Mouse (Mus musculus): ENCODE results near the gene Bcl2l2. TPM values are rescaled to one million over a fixed set of nuclear protein-coding genes. Genes with fewer than 3 reads are reported as not detected.

Bcl2l2 gene
- polyA plus RNA-seq, 1 experiment from 2014 or later: 4.6 TPM

DNA sequence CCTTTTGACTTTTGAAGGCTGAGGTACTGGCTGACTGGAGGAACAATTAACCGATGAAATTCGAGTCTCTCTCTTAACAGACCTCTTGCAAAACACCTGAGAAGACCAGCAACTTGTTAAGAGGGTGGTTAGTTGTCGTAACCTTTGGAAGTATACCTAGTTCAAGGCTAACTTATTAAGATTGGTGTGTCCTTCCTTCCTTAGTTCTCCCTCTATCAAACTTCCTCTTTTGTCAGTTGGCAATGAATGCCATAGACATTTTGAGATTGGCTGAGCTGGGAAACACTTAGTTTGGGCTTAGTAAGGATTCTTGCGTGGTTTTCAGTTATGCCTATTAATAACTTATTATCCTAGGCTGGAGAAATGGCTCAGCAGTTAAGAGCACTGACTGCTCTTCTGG, 15.2 kb upstream of the Bcl2l2 start:
- Histone ChIP-seq H3K36me3 (no peaks in the 10 kb centered on the region), H3K27ac (no peak overlapping the region), H3K9me3 (no peaks in the 10 kb centered on the region), H3K4me1 (0 out of 2 replicates have a peak, but pooled peaks cover 2% of the 10 kb centered on the region), H3K27me3 (no peaks in the 10 kb centered on the region), H3K9ac (no peak overlapping the region), H3K4me3 (no peak overlapping the region), H3K4me2 (no peak overlapping the region)
- 82% methylated on average over 4 of the region's 4 CpGs for WGBS
- ATAC-seq (ENCODE audit: insufficient number of reproducible peaks, insufficient read depth, low FRiP score, low TSS enrichment, low read depth): no peak

GRCm38 (mm10) chr14:54870861-54871260, 12.3 kb upstream of the Bcl2l2 start, which contains the start of gene Homez:
Gene Homez, minus strand, starts transcription at chr14:54870961.
- peaks cover 4% of the 10 kb centered on the region for H3K4me1 ChIP-seq
- H3K9ac ChIP-seq: no peak within 1 kb of the TSS
- H3K9me3 ChIP-seq: no peaks in the 10 kb centered on the region
- no peak within 1 kb of the TSS for H3K27ac ChIP-seq
- no peak within 1 kb of the TSS for H3K4me2 ChIP-seq
- peaks cover 14% of the 10 kb centered on the region for H3K27me3 ChIP-seq
- WGBS: 83% methylated on average over 5 of the region's 5 CpGs
- H3K4me3 ChIP-seq: no peak within 1 kb of the TSS
- H3K36me3 ChIP-seq: no peaks in the 10 kb centered on the region
- no peak for ATAC-seq (ENCODE audit: insufficient number of reproducible peaks, insufficient read depth, low FRiP score, low TSS enrichment, low read depth)

- no peaks in the 10 kb centered on the region for H3K36me3 ChIP-seq
- WGBS: 85% methylated on average over 3 of the region's 3 CpGs
- H3K4me1 ChIP-seq: peaks cover 12% of the 10 kb centered on the region
- H3K27ac ChIP-seq: no peak overlapping the region
- no peak for ATAC-seq (ENCODE audit: insufficient number of reproducible peaks, insufficient read depth, low FRiP score, low TSS enrichment, low read depth)
- H3K27me3 ChIP-seq: peaks cover 44% of the 10 kb centered on the region
- no peaks in the 10 kb centered on the region for H3K9me3 ChIP-seq
- no peak overlapping the region for H3K9ac ChIP-seq
- H3K4me2 ChIP-seq: no peak overlapping the region
- H3K4me3 ChIP-seq: no peak overlapping the region
Measured at GRCm38 (mm10) chr14:54874165-54874564, 9.0 kb upstream of the Bcl2l2 start.

DNA sequence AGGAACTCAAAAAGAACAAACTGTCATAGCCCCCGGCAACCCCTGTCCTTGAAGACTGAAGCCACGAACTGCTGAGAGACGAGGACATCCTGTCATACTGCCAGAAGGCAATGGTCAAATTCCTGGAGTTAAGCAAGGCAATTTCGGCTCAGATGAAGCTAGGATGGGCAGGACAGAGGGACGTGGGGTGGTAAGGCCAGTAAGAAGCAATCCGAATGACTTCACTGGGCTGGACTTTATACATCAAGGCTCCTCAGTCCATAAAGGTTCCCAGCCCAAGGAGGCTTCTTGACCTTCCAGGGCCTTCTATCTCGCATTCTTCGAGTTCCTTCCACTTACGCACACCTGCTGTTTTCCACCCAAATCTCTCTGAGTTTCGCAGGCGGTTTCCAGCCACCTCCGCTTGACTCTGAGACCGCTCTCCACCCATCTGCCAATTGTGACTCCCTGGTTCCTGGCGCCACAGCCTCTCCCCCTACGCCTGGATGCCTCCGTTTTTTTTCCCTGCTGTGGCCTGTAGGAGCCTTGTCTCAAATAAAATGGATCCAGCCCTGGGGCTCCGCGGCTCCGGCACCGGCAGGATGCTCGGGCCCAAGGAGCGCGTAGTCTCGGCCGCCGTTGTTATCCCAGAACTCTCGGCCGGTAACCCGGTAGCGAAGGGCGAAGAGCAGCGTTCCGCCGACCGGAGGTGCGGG, 7.2 kb upstream of the Bcl2l2 start:
- Histone ChIP-seq H3K36me3 (no peaks in the 10 kb centered on the region), H3K9ac (peak overlapping the region; percentile 83), H3K27ac (peak overlapping the region; percentile 51; the same call in 1 of the 2 replicates), H3K27me3 (peaks cover 44% of the 10 kb centered on the region), H3K4me3 (peak overlapping the region; percentile 74), H3K9me3 (no peaks in the 10 kb centered on the region), H3K4me1 (peaks cover 12% of the 10 kb centered on the region), H3K4me2 (peak overlapping the region; percentile 98)
- ATAC-seq (ENCODE audit: insufficient number of reproducible peaks, insufficient read depth, low FRiP score, low TSS enrichment, low read depth): no peak
- 2% methylated on average over 36 of the region's 36 CpGs for WGBS

DNA sequence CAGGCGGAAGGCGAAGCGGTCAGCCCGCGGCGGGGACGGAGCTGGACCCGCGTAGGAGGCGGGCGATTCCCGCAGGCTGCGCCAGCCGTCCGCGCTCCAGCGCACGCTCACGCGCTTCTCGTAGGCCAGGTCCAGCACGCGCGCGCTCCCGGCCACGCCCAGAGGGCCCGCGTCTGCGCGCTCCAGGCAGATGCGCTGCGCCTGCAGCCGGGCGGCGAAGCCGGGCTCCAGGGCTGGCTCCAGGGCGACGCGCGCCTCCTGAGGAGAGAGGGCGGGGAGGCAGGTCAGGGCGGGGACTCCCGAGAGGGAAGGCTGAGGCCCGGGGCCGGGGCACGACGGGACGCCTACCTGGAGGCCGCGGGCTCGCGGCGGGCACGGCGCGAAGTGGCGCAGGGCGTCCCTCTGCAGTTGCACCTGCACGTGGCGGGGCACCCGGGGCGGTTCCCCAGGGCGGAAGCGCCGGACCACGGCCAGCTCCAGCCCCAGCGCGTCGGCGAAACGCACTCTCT, 6.6 kb upstream of the Bcl2l2 start:
- H3K4me2 ChIP-seq: peak overlapping the region; percentile 98
- H3K4me3 ChIP-seq: peak overlapping the region; percentile 74
- under 1% methylated on average over 66 of the region's 72 CpGs for WGBS
- ATAC-seq (ENCODE audit: insufficient number of reproducible peaks, insufficient read depth, low FRiP score, low TSS enrichment, low read depth): peak; percentile 82
- H3K27me3 ChIP-seq: peaks cover 44% of the 10 kb centered on the region
- H3K4me1 ChIP-seq: peaks cover 12% of the 10 kb centered on the region
- H3K27ac ChIP-seq: peak overlapping the region; percentile 51; the same call in 1 of the 2 replicates
- H3K9ac ChIP-seq: peak overlapping the region; percentile 83
- no peaks in the 10 kb centered on the region for H3K36me3 ChIP-seq
- no peaks in the 10 kb centered on the region for H3K9me3 ChIP-seq

GRCm38 (mm10) chr14:54877048-54877715, 6.0 kb upstream of the Bcl2l2 start, which contains the start of gene Ppp1r3e:
Gene Ppp1r3e, minus strand, starts transcription at chr14:54877550.
- Histone ChIP-seq H3K4me3 (peak within 1 kb of the TSS; percentile 74), H3K4me2 (peak within 1 kb of the TSS; percentile 98), H3K27me3 (peaks cover 44% of the 10 kb centered on the region), H3K4me1 (peaks cover 12% of the 10 kb centered on the region), H3K9ac (peak within 1 kb of the TSS; percentile 83), H3K27ac (peak within 1 kb of the TSS; percentile 51; the same call in 1 of the 2 replicates), H3K9me3 (no peaks in the 10 kb centered on the region), H3K36me3 (no peaks in the 10 kb centered on the region)
- ATAC-seq (ENCODE audit: insufficient number of reproducible peaks, insufficient read depth, low FRiP score, low TSS enrichment, low read depth): peak; percentile 66
- under 1% methylated on average over 61 of the region's 61 CpGs for WGBS

GRCm38 (mm10) chr14:54884022-54884712, 990 bp downstream of the Bcl2l2 start:
- 27% methylated on average over 21 of the region's 21 CpGs for WGBS
- Histone ChIP-seq H3K27ac (peak overlapping the region; percentile 93), H3K27me3 (no peaks in the 10 kb centered on the region), H3K4me3 (peak overlapping the region; percentile 73), H3K9me3 (no peaks in the 10 kb centered on the region), H3K4me2 (peak overlapping the region; percentile 80), H3K9ac (peak overlapping the region; percentile 86), H3K4me1 (peaks cover 18% of the 10 kb centered on the region), H3K36me3 (peaks cover 11% of the 10 kb centered on the region)
- no peak for ATAC-seq (ENCODE audit: insufficient number of reproducible peaks, insufficient read depth, low FRiP score, low TSS enrichment, low read depth)

GRCm38 (mm10) chr14:54885309-54885708, 2.1 kb downstream of the Bcl2l2 start:
- ATAC-seq (ENCODE audit: insufficient number of reproducible peaks, insufficient read depth, low FRiP score, low TSS enrichment, low read depth): no peak
- Histone ChIP-seq H3K4me1 (peaks cover 18% of the 10 kb centered on the region), H3K36me3 (peaks cover 11% of the 10 kb centered on the region), H3K9ac (peak overlapping the region; percentile 54; the same call in 1 of the 2 replicates), H3K9me3 (no peaks in the 10 kb centered on the region), H3K4me2 (peak overlapping the region; percentile 80), H3K27ac (no peak overlapping the region), H3K4me3 (no peak overlapping the region), H3K27me3 (no peaks in the 10 kb centered on the region)
- 92% methylated on average over 11 of the region's 11 CpGs for WGBS

DNA sequence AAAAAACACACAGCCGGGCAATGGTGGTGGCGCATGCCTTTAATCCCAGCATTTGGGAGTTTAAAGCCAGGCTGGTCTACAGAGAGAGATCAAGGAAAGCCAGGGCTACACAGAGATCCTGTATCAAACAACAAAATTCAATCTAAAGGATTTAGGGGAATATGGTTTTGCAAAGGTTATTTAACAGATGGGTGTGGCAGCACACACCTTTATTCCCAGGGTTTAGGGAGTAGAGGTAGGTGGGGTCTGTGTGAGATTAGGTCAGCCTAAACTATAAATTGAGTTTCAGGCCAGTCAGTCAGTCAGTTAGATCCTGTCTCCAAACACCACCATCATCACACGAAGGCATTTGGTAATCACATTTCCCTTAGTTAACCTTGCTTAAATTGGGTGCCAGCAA, 9.0 kb downstream of the Bcl2l2 start, which contains the start of gene Pabpn1:
Pabpn1 (plus strand) TSS at position 301 of the 400 bp plus-strand sequence.
- H3K4me2 ChIP-seq: peak within 1 kb of the TSS; percentile 58
- H3K9ac ChIP-seq: peak within 1 kb of the TSS; percentile 60; the same call in 1 of the 2 replicates
- H3K4me1 ChIP-seq: peaks cover 10% of the 10 kb centered on the region; the same call in 1 of the 2 replicates
- H3K9me3 ChIP-seq: no peaks in the 10 kb centered on the region
- H3K4me3 ChIP-seq: peak within 1 kb of the TSS; percentile 89
- H3K27me3 ChIP-seq: no peaks in the 10 kb centered on the region
- H3K27ac ChIP-seq: peak within 1 kb of the TSS; percentile 86
- no peak for ATAC-seq (ENCODE audit: insufficient number of reproducible peaks, insufficient read depth, low FRiP score, low TSS enrichment, low read depth)
- WGBS: 90% methylated on average over 3 of the region's 3 CpGs
- H3K36me3 ChIP-seq: peaks cover 17% of the 10 kb centered on the region

DNA sequence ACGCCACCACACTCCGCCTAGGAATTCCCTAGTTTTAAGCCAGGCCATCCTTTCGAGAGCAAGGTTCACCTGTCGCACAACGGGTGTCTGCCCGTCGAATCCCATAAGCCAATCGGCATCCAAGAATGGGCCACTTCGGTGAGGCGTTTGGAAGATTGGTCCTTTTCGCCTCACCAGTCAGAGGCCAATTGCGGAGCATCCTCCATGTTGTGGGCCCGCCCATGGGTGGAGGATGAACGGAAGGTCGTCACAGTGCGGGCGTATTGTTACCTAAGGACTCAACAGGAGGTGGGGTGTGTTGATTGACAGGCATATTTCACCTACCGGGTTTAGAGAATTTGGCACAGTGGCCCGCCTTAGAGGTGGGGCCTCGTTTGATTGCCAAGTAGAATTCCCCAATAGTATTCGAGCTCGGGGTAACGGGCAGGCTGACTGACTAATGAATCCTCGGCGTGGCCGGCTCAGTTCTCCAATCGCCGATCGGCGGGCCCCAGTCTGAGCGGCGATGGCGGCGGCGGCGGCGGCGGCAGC, 10.5 kb downstream of the Bcl2l2 start:
- Histone ChIP-seq H3K9me3 (no peaks in the 10 kb centered on the region), H3K4me1 (peaks cover 10% of the 10 kb centered on the region; the same call in 1 of the 2 replicates), H3K27me3 (no peaks in the 10 kb centered on the region), H3K36me3 (peaks cover 29% of the 10 kb centered on the region), H3K4me3 (peak overlapping the region; percentile 89), H3K9ac (peak overlapping the region; percentile 98), H3K4me2 (peak overlapping the region; percentile 58), H3K27ac (peak overlapping the region; percentile 93)
- ATAC-seq (ENCODE audit: insufficient number of reproducible peaks, insufficient read depth, low FRiP score, low TSS enrichment, low read depth): peak; percentile 99
- WGBS: under 1% methylated on average over 38 of the region's 38 CpGs

Measured in embryonic facial prominence, embryonic 13.5 days (tissue).